Mouse (Mus musculus) ES-CJ7 (cell line): ENCODE results near the gene Tspan1.

ENCODE experiments used
- DNase-seq: peaks from one replicate; pipeline ENCODE4 v3.0.0; 2011; ENCODE audit warnings: low read depth, low spot score

The Tspan1 gene

GRCm38 (mm10) chr4:116167404-116167803 is at the start of gene Tspan1:
Tspan1 (minus strand) TSS chr4:116167601.
- peak; percentile 46 for DNase-seq

- no peak for DNase-seq
Measured at GRCm38 (mm10) chr4:116217046-116217445, 49.6 kb upstream of the Tspan1 start.

- peak; percentile 33 for DNase-seq
Measured at GRCm38 (mm10) chr4:116215895-116216605, 48.6 kb upstream of the Tspan1 start.

- DNase-seq = peak; percentile 51
Measured at GRCm38 (mm10) chr4:116208891-116209290, 41.5 kb upstream of the Tspan1 start.

GRCm38 (mm10) chr4:116206531-116206930 is 39.1 kb upstream of the Tspan1 start:
- peak; percentile 48 for DNase-seq

GRCm38 (mm10) chr4:116204422-116204821 is 37.0 kb upstream of the Tspan1 start:
- DNase-seq = no peak

GRCm38 (mm10) chr4:116198422-116198821 is 31.0 kb upstream of the Tspan1 start:
- no peak for DNase-seq

GRCm38 (mm10) chr4:116193583-116194383 is 26.4 kb upstream of the Tspan1 start:
- no peak for DNase-seq

- DNase-seq = no peak
Measured at GRCm38 (mm10) chr4:116192286-116192835, 25.0 kb upstream of the Tspan1 start.

GRCm38 (mm10) chr4:116185083-116185482 is 17.7 kb upstream of the Tspan1 start:
- no peak for DNase-seq

GRCm38 (mm10) chr4:116182745-116183144 is 15.3 kb upstream of the Tspan1 start:
- peak; percentile 57 for DNase-seq

- DNase-seq = peak; percentile 51
Measured at GRCm38 (mm10) chr4:116182079-116182478, 14.7 kb upstream of the Tspan1 start.

GRCm38 (mm10) chr4:116177140-116177539 is 9.7 kb upstream of the Tspan1 start:
- peak; percentile 43 for DNase-seq

GRCm38 (mm10) chr4:116176543-116176988 is 9.2 kb upstream of the Tspan1 start:
- peak; percentile 33 for DNase-seq

GRCm38 (mm10) chr4:116175711-116176542 is 8.5 kb upstream of the Tspan1 start:
- DNase-seq = no peak

- no peak for DNase-seq
Measured at GRCm38 (mm10) chr4:116175136-116175535, 7.7 kb upstream of the Tspan1 start.

- no peak for DNase-seq
Measured at GRCm38 (mm10) chr4:116174466-116175116, 7.2 kb upstream of the Tspan1 start.

- no peak for DNase-seq
Measured at GRCm38 (mm10) chr4:116173752-116174151, 6.4 kb upstream of the Tspan1 start.

- DNase-seq = no peak
Measured at GRCm38 (mm10) chr4:116173072-116173471, 5.7 kb upstream of the Tspan1 start, which contains the start of the genes 1700042G07Rik and Gm49337. 1700042G07Rik (plus strand) TSS chr4:116173372. Gm49337 (plus strand) TSS chr4:116173384.

- no peak for DNase-seq
Measured at GRCm38 (mm10) chr4:116169353-116169672, 1.9 kb upstream of the Tspan1 start.
